Comparison of ENCODE assay signal across 15 mouse cellular contexts in the genomic region with DNA sequence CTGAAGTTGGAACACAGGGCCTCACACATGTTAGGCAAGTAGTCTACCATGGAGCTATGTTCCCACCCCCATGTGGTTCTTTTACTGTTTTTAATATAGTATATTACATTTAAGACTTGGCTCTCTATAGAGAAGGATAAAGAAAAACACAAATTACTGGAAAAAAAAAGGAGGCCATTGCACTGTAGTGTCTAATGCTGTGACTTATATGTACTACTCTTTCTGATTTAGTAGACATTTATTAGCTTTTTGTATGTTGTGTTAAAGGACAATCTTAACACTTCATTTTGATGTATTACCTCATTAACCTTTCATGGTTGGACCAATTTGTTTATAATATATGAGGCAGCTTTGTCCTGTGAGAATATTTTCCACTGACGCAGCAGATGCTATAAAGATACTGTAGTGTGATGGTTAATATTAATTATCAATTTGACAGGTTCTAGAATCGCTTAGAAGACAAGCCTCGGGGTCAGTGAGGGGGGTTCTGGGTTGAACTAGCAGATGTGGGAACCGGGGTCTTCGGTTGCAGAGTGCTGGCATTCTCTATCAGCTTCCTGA.
"Had no signal": no experiment of that assay in that cellular context is flagged by ENCODE, and none has a peak within 500 bp of the region (broad histone marks: within the 10 kb centered on the region; RNA-seq: fewer than 3 reads in every experiment).

No protein-coding gene starts in this region.

- ATAC-seq: intestine, embryonic 15.5 days; liver, postnatal 0 days; midbrain, embryonic 15.5 days had no signal

- H3K9me3 ChIP-seq: hindbrain, embryonic 15.5 days; intestine, embryonic 15.5 days; limb, embryonic 12.5 days; limb, embryonic 15.5 days; midbrain, embryonic 12.5 days; midbrain, embryonic 15.5 days had no signal

- H3K4me2 ChIP-seq: hindbrain, embryonic 15.5 days; intestine, embryonic 15.5 days; limb, embryonic 12.5 days; limb, embryonic 15.5 days; liver, embryonic 11.5 days; lung, embryonic 14.5 days; midbrain, embryonic 12.5 days; midbrain, embryonic 15.5 days had no signal

- H3K9ac ChIP-seq: hindbrain, embryonic 15.5 days; intestine, embryonic 15.5 days; limb, embryonic 12.5 days; limb, embryonic 15.5 days; liver, embryonic 14.5 days; liver, postnatal 0 days; lung, embryonic 14.5 days; midbrain, embryonic 12.5 days; midbrain, embryonic 15.5 days had no signal

- DNase-seq: kidney, adult 18-20 months; kidney, postnatal 14 days; left cerebral cortex, postnatal 4 days; liver, postnatal 0 days; thymus, postnatal 25 days had no signal

- H3K36me3 ChIP-seq: hindbrain, embryonic 15.5 days; intestine, embryonic 15.5 days; limb, embryonic 12.5 days; limb, embryonic 15.5 days; midbrain, embryonic 12.5 days; midbrain, embryonic 15.5 days had no signal

- H3K27me3 ChIP-seq: hindbrain, embryonic 15.5 days; intestine, embryonic 15.5 days; limb, embryonic 12.5 days; limb, embryonic 15.5 days; midbrain, embryonic 15.5 days had no signal

- H3K27ac ChIP-seq: hindbrain, embryonic 15.5 days; intestine, embryonic 15.5 days; limb, embryonic 12.5 days; limb, embryonic 15.5 days; liver, embryonic 14.5 days; macrophage; midbrain, embryonic 12.5 days; midbrain, embryonic 15.5 days had no signal

- H3K4me1 ChIP-seq: hindbrain, embryonic 15.5 days; midbrain, embryonic 15.5 days had no signal

- H3K4me3 ChIP-seq: hindbrain, embryonic 15.5 days; intestine, embryonic 15.5 days; limb, embryonic 12.5 days; limb, embryonic 15.5 days; midbrain, embryonic 12.5 days; midbrain, embryonic 15.5 days had no signal
